Comparison of ENCODE assay signal across 9 mouse cellular contexts in the genomic region with DNA sequence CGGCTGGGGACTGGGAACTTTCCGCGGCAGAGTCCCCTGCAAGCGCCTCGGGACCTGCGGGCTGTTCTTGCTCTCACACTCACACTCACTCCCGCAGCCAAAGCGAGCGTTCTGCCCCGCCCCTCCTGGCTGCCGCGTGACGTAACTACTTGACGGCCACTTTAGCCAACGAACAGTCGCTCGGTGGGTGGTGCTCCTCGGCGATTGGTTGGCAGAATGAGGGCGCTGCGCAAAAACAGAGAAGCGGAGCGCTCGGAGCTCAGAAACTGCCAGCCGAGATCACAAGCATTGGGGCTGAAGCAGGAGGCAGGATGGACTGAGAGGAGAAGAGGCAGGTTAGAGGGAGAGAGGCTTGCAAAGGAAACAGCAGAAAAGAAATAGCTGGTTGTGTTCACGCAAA. TPM values are rescaled to one million over a fixed set of nuclear protein-coding genes. Genes with fewer than 3 reads are reported as not detected.
A peak's percentile ranks its signal among the peaks of the same experiment; 100 is the strongest.
DNase-seq lines count a peak whose midpoint lies in the region; ATAC-seq and TF ChIP-seq lines count a peak whose summit lies in the region.
"Had no signal": no experiment of that assay in that cellular context is flagged by ENCODE, and none has a peak within 500 bp of the region (broad histone marks: within the 10 kb centered on the region; RNA-seq: fewer than 3 reads in every experiment).

Gene Pcdh10, plus strand, starts transcription at position 254 of the 400 bp plus-strand sequence.

- H3K79me3 ChIP-seq in C2C12 (ENCODE audit: low read depth): no peaks in the 10 kb centered on the region

- H3K9me3 ChIP-seq in forebrain, embryonic 13.5 days (replicated peaks): no peaks in the 10 kb centered on the region
- no peaks in the 10 kb centered on the region for H3K9me3 ChIP-seq in heart, embryonic 16.5 days (replicated peaks; ENCODE audit: control insufficient read depth, low read length)

- H3ac ChIP-seq in C2C12 (ENCODE audit: control insufficient read depth, insufficient read length, low read depth) (peak within 1 kb of the TSS; percentile 30), myocyte (ENCODE audit: control insufficient read depth, insufficient read length) (no peak within 1 kb of the TSS)

- H3K36me3 ChIP-seq in C2C12 (ENCODE audit: control insufficient read depth, insufficient read depth): no peaks in the 10 kb centered on the region
- H3K36me3 ChIP-seq in forebrain, embryonic 13.5 days (ENCODE audit: poor library complexity, severe bottlenecking): no peaks in the 10 kb centered on the region
- no peaks in the 10 kb centered on the region for H3K36me3 ChIP-seq in heart, embryonic 16.5 days (ENCODE audit: control insufficient read depth, insufficient read depth)
- no peaks in the 10 kb centered on the region for H3K36me3 ChIP-seq in liver, adult 2 months (ENCODE audit: control insufficient read depth, insufficient read depth, low read length)
- H3K36me3 ChIP-seq in myocyte (ENCODE audit: control insufficient read depth, insufficient read depth): no peaks in the 10 kb centered on the region

- peaks cover 12% of the 10 kb centered on the region for H3K27me3 ChIP-seq in C2C12 (ENCODE audit: control insufficient read depth, insufficient read depth, insufficient read length)
- H3K27me3 ChIP-seq in forebrain, embryonic 13.5 days: no peaks in the 10 kb centered on the region
- H3K27me3 ChIP-seq in heart, embryonic 16.5 days (ENCODE audit: control insufficient read depth, insufficient read depth, low read length): peaks cover 48% of the 10 kb centered on the region
- H3K27me3 ChIP-seq in liver, adult 2 months (ENCODE audit: control insufficient read depth, insufficient read depth, low read length): peaks cover 31% of the 10 kb centered on the region
- H3K27me3 ChIP-seq in myocyte (ENCODE audit: control insufficient read depth, insufficient read depth, insufficient read length): peaks cover 18% of the 10 kb centered on the region
- H3K27me3 ChIP-seq: CH12.LX had no signal

- under 1% methylated on average over 26 of the region's 26 CpGs for WGBS in forebrain, embryonic 13.5 days
- under 1% methylated on average over 26 of the region's 26 CpGs for WGBS in heart, embryonic 16.5 days
- 1% methylated on average over 26 of the region's 26 CpGs for WGBS in liver, adult 2 months

- no peak for TF ChIP-seq POLR2A in liver, adult 2 months (IDR thresholded peaks at IDR 0.05; ENCODE audit: extremely low read depth, insufficient read depth, low read length)
- TF ChIP-seq POLR2A in myocyte (IDR thresholded peaks at IDR 0.05; ENCODE audit: insufficient read length, low read depth): no peak

- H3K79me2 ChIP-seq in C2C12 (ENCODE audit: control insufficient read depth, insufficient read depth): no peaks in the 10 kb centered on the region
- no peaks in the 10 kb centered on the region for H3K79me2 ChIP-seq in liver, adult 2 months (ENCODE audit: control insufficient read depth, insufficient read depth, low read length)
- no peaks in the 10 kb centered on the region for H3K79me2 ChIP-seq in myocyte (ENCODE audit: control insufficient read depth, insufficient read depth)

- peak within 1 kb of the TSS; percentile 94 for H3K4me2 ChIP-seq in forebrain, embryonic 13.5 days
- peak within 1 kb of the TSS; percentile 100 for H3K4me2 ChIP-seq in heart, embryonic 16.5 days (ENCODE audit: low read depth, low read length)
- peak within 1 kb of the TSS; percentile 100 for H3K4me2 ChIP-seq in myocyte (ENCODE audit: low read depth)

- ATAC-seq in forebrain, embryonic 13.5 days: peak; percentile 90
- ATAC-seq in heart, embryonic 16.5 days (replicated peaks; ENCODE audit: extremely low read depth, insufficient read depth, low FRiP score): peak; percentile 93

- peak; percentile 13 for DNase-seq in c-Kit-positive CD71-positive TER-119-positive erythroid progenitor cells, embryonic 14.5 days (ENCODE audit: low spot score)
- DNase-seq in kidney, postnatal 14 days: peak; percentile 93
- DNase-seq in liver, adult 2 months (ENCODE audit: extremely low read depth, low read depth, low spot score): peak; percentile 66
- DNase-seq in testis, postnatal 14 days (ENCODE audit: low spot score): peak; percentile 89

- TF ChIP-seq CTCF in C2C12 (IDR thresholded peaks at IDR 0.05; ENCODE audit: control insufficient read depth, insufficient read depth, insufficient read length): no peak
- no peak for TF ChIP-seq CTCF in liver, adult 2 months (IDR thresholded peaks at IDR 0.05; ENCODE audit: low read depth, low read length)

- H3K4me3 ChIP-seq in C2C12 (ENCODE audit: insufficient read depth, poor library complexity, severe bottlenecking) (no peak within 1 kb of the TSS), myocyte (peak within 1 kb of the TSS; percentile 22)
- H3K4me3 ChIP-seq in forebrain, embryonic 13.5 days: peak within 1 kb of the TSS; percentile 59
- H3K4me3 ChIP-seq in heart, embryonic 16.5 days (ENCODE audit: low read length): peak within 1 kb of the TSS; percentile 66
- peak within 1 kb of the TSS; percentile 3; the same call in 1 of the 2 replicates for H3K4me3 ChIP-seq in liver, adult 2 months (ENCODE audit: insufficient read depth, low read depth, low read length)

- H3K9ac ChIP-seq in forebrain, embryonic 13.5 days: peak within 1 kb of the TSS; percentile 83
- H3K9ac ChIP-seq in heart, embryonic 16.5 days (ENCODE audit: low read length): peak within 1 kb of the TSS; percentile 59
- no peak within 1 kb of the TSS for H3K9ac ChIP-seq in liver, adult 2 months (ENCODE audit: low read depth, low read length)

- H3K27ac ChIP-seq in forebrain, embryonic 13.5 days: peak within 1 kb of the TSS; percentile 84
- H3K27ac ChIP-seq in heart, embryonic 16.5 days (ENCODE audit: low read length): no peak within 1 kb of the TSS
- H3K27ac ChIP-seq in liver, adult 2 months (replicated peaks; ENCODE audit: insufficient read depth, low read depth, low read length): no peak within 1 kb of the TSS

- H3K4me1 ChIP-seq in forebrain, embryonic 13.5 days: peaks cover 13% of the 10 kb centered on the region; the same call in 1 of the 2 replicates
- peaks cover 28% of the 10 kb centered on the region for H3K4me1 ChIP-seq in heart, embryonic 16.5 days (ENCODE audit: control insufficient read depth, insufficient read depth, low read length)
- peaks cover 9% of the 10 kb centered on the region for H3K4me1 ChIP-seq in liver, adult 2 months (ENCODE audit: control insufficient read depth, insufficient read depth, low read length)

TF ChIP-seq in C2C12, 6 proteins besides CTCF, POLR2A, EP300 and RAD21:
- TF ChIP-seq MYOG (IDR thresholded peaks at IDR 0.05; ENCODE audit: control insufficient read depth, extremely low read depth, insufficient read length) (no peak), MAX (IDR thresholded peaks at IDR 0.05) (peak; percentile 17)

TF ChIP-seq in myocyte, 11 proteins besides CTCF, POLR2A, EP300 and RAD21:
- TF ChIP-seq MYOD1 (IDR thresholded peaks at IDR 0.05; ENCODE audit: control insufficient read depth in 1 of 3, insufficient read length in 2 of 3, low read depth in 2 of 3): no peak
- peak; percentile 49 for TF ChIP-seq E2F4 (IDR thresholded peaks at IDR 0.05; ENCODE audit: insufficient read depth)

RNA-seq across cellular contexts. Expression of gene Pcdh10, which starts in this region (rescaled TPM):
- 0.02 TPM for polyA plus RNA-seq in C2C12 (2012; fragmentation: generic; extraction: Trizol)
- 9.6 and 9.7 TPM in 2 replicates for polyA plus RNA-seq in forebrain, embryonic 13.5 days (2015; fragmentation: Nextera tagmentation; extraction: Ambion mirVana)
- polyA plus RNA-seq in heart, embryonic 16.5 days (2015; fragmentation: Nextera tagmentation; extraction: Ambion mirVana): 0.04 and 0.07 TPM in 2 replicates
- total RNA-seq in liver, adult 2 months (2014; rRNA removed): under 0.01 TPM in 1 of 2 replicates, not detected in the other
- polyA plus RNA-seq in liver, adult 2 months (2012; rRNA removed): not detected in 2 replicates
- not detected for polyA plus RNA-seq in myocyte (2012; fragmentation: generic; extraction: Trizol)
- total RNA-seq: CH12.LX had no signal

Comparison
In these comparisons a context has a peak if more than half of its experiments do, and no peak if none do; other contexts are left out.
1. Peak in ATAC-seq, H3K4me3 ChIP-seq, H3K9ac ChIP-seq and H3K4me2 ChIP-seq in heart, embryonic 16.5 days; RNA of the gene not detected or under 1 TPM.
2. Peak in DNase-seq and H3K4me3 ChIP-seq in liver, adult 2 months; RNA of the gene not detected or under 1 TPM.
3. DNase-seq: peak in every context shown above with its lines; median percentile 93 in kidney, postnatal 14 days; 89 in testis, postnatal 14 days; 66 in liver, adult 2 months; 13 in c-Kit-positive CD71-positive TER-119-positive erythroid progenitor cells, embryonic 14.5 days.